Mouse (Mus musculus) c-Kit-positive CD71-positive TER-119-negative erythroid progenitor cells, embryonic 14.5 days (primary cell): Measurements from ENCODE around the gene Golph3.
"Not testable (repeated sequence)": the region's sequence is repeated elsewhere in the genome, so short reads cannot be mapped to it uniquely, and the experiment has no call there.

Experiments used
- DNase-seq: peaks from one replicate; pipeline ENCODE4 v3.0.0-alpha.2; 2013; ENCODE audit warnings: low read depth

Golph3 gene

GRCm38 (mm10) chr15:12357459-12357858, 36.2 kb downstream of the Golph3 start:
- DNase-seq = no peak

- DNase-seq = no peak
These were observed 37.1 kb downstream of the Golph3 start for GRCm38 (mm10) chr15:12358384-12358783.

GRCm38 (mm10) chr15:12360519-12361212, 39.4 kb downstream of the Golph3 start:
- DNase-seq = no peak

GRCm38 (mm10) chr15:12362001-12362700, 40.9 kb downstream of the Golph3 start:
- DNase-seq = no peak

GRCm38 (mm10) chr15:12362701-12363040, 41.4 kb downstream of the Golph3 start:
- no peak for DNase-seq

- DNase-seq = no peak
These were observed 42.8 kb downstream of the Golph3 start for GRCm38 (mm10) chr15:12364096-12364495.

- no peak for DNase-seq
These were observed 44.3 kb downstream of the Golph3 start for GRCm38 (mm10) chr15:12365416-12366071.

- DNase-seq = no peak
These were observed 44.8 kb downstream of the Golph3 start for GRCm38 (mm10) chr15:12366072-12366469.

GRCm38 (mm10) chr15:12366580-12367305, 45.5 kb downstream of the Golph3 start:
- DNase-seq = not testable (repeated sequence)

GRCm38 (mm10) chr15:12367306-12368080, 46.2 kb downstream of the Golph3 start:
- DNase-seq = peak; percentile 78

- no peak for DNase-seq
These were observed 47.1 kb downstream of the Golph3 start for GRCm38 (mm10) chr15:12368357-12368756.

- no peak for DNase-seq
These were observed 47.6 kb downstream of the Golph3 start for GRCm38 (mm10) chr15:12368850-12369249.

GRCm38 (mm10) chr15:12370096-12370495, 48.8 kb downstream of the Golph3 start:
- DNase-seq = no peak

- DNase-seq = peak; percentile 77
These were observed 49.9 kb downstream of the Golph3 start for GRCm38 (mm10) chr15:12371183-12371582.

- DNase-seq = no peak
These were observed 52.2 kb downstream of the Golph3 start for GRCm38 (mm10) chr15:12373496-12373895.

- no peak for DNase-seq
These were observed 52.7 kb downstream of the Golph3 start for GRCm38 (mm10) chr15:12373918-12374317.

- no peak for DNase-seq
These were observed 53.7 kb downstream of the Golph3 start for GRCm38 (mm10) chr15:12374916-12375315.

GRCm38 (mm10) chr15:12375641-12376311, 54.5 kb downstream of the Golph3 start:
- DNase-seq = peak; percentile 95

- DNase-seq = no peak
These were observed 55.3 kb downstream of the Golph3 start for GRCm38 (mm10) chr15:12376491-12377069.

- DNase-seq = no peak
These were observed 56.5 kb downstream of the Golph3 start for GRCm38 (mm10) chr15:12377800-12378199.

GRCm38 (mm10) chr15:12380057-12380456, 58.8 kb downstream of the Golph3 start:
- no peak for DNase-seq
